Mouse (Mus musculus) hindbrain, embryonic 13.5 days (tissue): ENCODE data around the gene Dexi. TPM values are rescaled to one million over a fixed set of nuclear protein-coding genes. Genes with fewer than 3 reads are reported as not detected.

ENCODE experiments used
- ATAC-seq: fragments of 200-750 bp; cut with Nextera tagmentation; 2 replicates; pipeline ENCODE4 v1.8.0; 2017; ENCODE audit warnings: moderate TSS enrichment; ENCODE audit not compliant: low FRiP score
- H3K27ac ChIP-seq: fragments of 300-500 bp; sonication (generic); 2 replicates; pipeline ENCODE4 v1.5.1; 2015; ENCODE audit warnings: inconsistent platforms, mild to moderate bottlenecking, moderate library complexity
- H3K27me3 ChIP-seq: fragments of 300-500 bp; sonication (generic); 2 replicates; pipeline ENCODE4 v1.6.1; 2015; ENCODE audit warnings: mild to moderate bottlenecking, inconsistent platforms
- H3K36me3 ChIP-seq: fragments of 300-500 bp; sonication (generic); 2 replicates; pipeline ENCODE4 v1.6.1; 2015; ENCODE audit warnings: mild to moderate bottlenecking, inconsistent platforms
- H3K4me1 ChIP-seq: fragments of 300-500 bp; sonication (generic); replicated peaks from 2 replicates; pipeline ENCODE4 v1.6.1; 2015; ENCODE audit warnings: inconsistent platforms
- H3K4me2 ChIP-seq: fragments of 300-500 bp; sonication (generic); 2 replicates; pipeline ENCODE4 v1.6.1; 2015; ENCODE audit warnings: inconsistent platforms, mild to moderate bottlenecking, moderate library complexity
- H3K4me3 ChIP-seq: fragments of 300-500 bp; sonication (generic); 2 replicates; pipeline ENCODE4 v1.5.1; 2015; ENCODE audit warnings: mild to moderate bottlenecking, inconsistent platforms
- H3K9ac ChIP-seq: fragments of 300-500 bp; sonication (generic); 2 replicates; pipeline ENCODE4 v1.6.1; 2015; ENCODE audit warnings: mild to moderate bottlenecking, inconsistent platforms
- H3K9me3 ChIP-seq: fragments of 300-500 bp; sonication (generic); 2 replicates; pipeline ENCODE4 v1.6.1; 2016; ENCODE audit warnings: inconsistent platforms
- WGBS: fragments of 180-500 bp; shearing (Covaris S2); methylation state at CpG from one replicate; pipeline ENCODE4 v1.1.7; 2015; 5-methylcytosine and 5-hydroxymethylcytosine counted together
- polyA plus RNA-seq: library from polyadenylated mRNA; unstranded; fragments of >200 nt; fragmentation: Nextera tagmentation; extraction: Ambion mirVana; gene quantifications from 2 replicates; pipeline ENCODE4 v1.2.1, GENCODE M21; 2015

The Dexi gene
- polyA plus RNA-seq, 1 experiment from 2014 or later: 18.0 TPM

- ATAC-seq: no peak
- Histone ChIP-seq H3K4me1 (no peaks in the 10 kb centered on the region), H3K27ac (no peak overlapping the region), H3K4me3 (no peak overlapping the region), H3K36me3 (no peaks in the 10 kb centered on the region), H3K4me2 (no peak overlapping the region), H3K27me3 (no peaks in the 10 kb centered on the region), H3K9ac (no peak overlapping the region), H3K9me3 (no peaks in the 10 kb centered on the region)
- WGBS: 93% methylated on average over 12 of the region's 12 CpGs
Measured at GRCm38 (mm10) chr16:10515953-10516572, 26.8 kb downstream of the Dexi start.

GRCm38 (mm10) chr16:10511134-10511520 lies 31.7 kb downstream of the Dexi start:
- no peak overlapping the region for H3K27ac ChIP-seq
- no peak overlapping the region for H3K4me2 ChIP-seq
- no peaks in the 10 kb centered on the region for H3K36me3 ChIP-seq
- peak overlapping the region; percentile 13; the same call in 1 of the 2 replicates for H3K9ac ChIP-seq
- H3K4me1 ChIP-seq: no peaks in the 10 kb centered on the region
- 87% methylated on average over 12 of the region's 12 CpGs for WGBS
- H3K4me3 ChIP-seq: no peak overlapping the region
- no peak for ATAC-seq
- H3K9me3 ChIP-seq: no peaks in the 10 kb centered on the region
- peaks cover 4% of the 10 kb centered on the region; the same call in 1 of the 2 replicates for H3K27me3 ChIP-seq

- Histone ChIP-seq H3K9me3 (no peaks in the 10 kb centered on the region), H3K4me3 (no peak overlapping the region), H3K27me3 (peaks cover 4% of the 10 kb centered on the region; the same call in 1 of the 2 replicates), H3K9ac (peak overlapping the region; percentile 13; the same call in 1 of the 2 replicates), H3K36me3 (no peaks in the 10 kb centered on the region), H3K4me1 (no peaks in the 10 kb centered on the region), H3K4me2 (no peak overlapping the region), H3K27ac (no peak overlapping the region)
- 64% methylated on average over 14 of the region's 14 CpGs for WGBS
- no peak for ATAC-seq
Measured at GRCm38 (mm10) chr16:10510477-10511133, 32.2 kb downstream of the Dexi start.

GRCm38 (mm10) chr16:10508691-10509090 lies 34.2 kb downstream of the Dexi start:
- Histone ChIP-seq H3K27me3 (peaks cover 4% of the 10 kb centered on the region; the same call in 1 of the 2 replicates), H3K36me3 (no peaks in the 10 kb centered on the region), H3K4me3 (no peak overlapping the region), H3K4me1 (no peaks in the 10 kb centered on the region), H3K9me3 (no peaks in the 10 kb centered on the region), H3K4me2 (no peak overlapping the region), H3K9ac (no peak overlapping the region), H3K27ac (no peak overlapping the region)
- WGBS: 81% methylated on average over 6 of the region's 6 CpGs
- no peak for ATAC-seq

- Histone ChIP-seq H3K4me1 (no peaks in the 10 kb centered on the region), H3K4me3 (no peak overlapping the region), H3K9ac (peak overlapping the region; percentile 19; the same call in 1 of the 2 replicates), H3K9me3 (no peaks in the 10 kb centered on the region), H3K4me2 (no peak overlapping the region), H3K27me3 (peaks cover 4% of the 10 kb centered on the region; the same call in 1 of the 2 replicates), H3K27ac (no peak overlapping the region), H3K36me3 (no peaks in the 10 kb centered on the region)
- no peak for ATAC-seq
- 59% methylated on average over 4 of the region's 4 CpGs for WGBS
Measured at GRCm38 (mm10) chr16:10507445-10507844, 35.4 kb downstream of the Dexi start.

GRCm38 (mm10) chr16:10503058-10503457 lies 39.8 kb downstream of the Dexi start:
- no peak overlapping the region for H3K27ac ChIP-seq
- 81% methylated on average over 2 of the region's 2 CpGs for WGBS
- H3K27me3 ChIP-seq: 0 out of 2 replicates have a peak, but pooled peaks cover 3% of the 10 kb centered on the region
- no peaks in the 10 kb centered on the region for H3K9me3 ChIP-seq
- ATAC-seq: no peak
- no peaks in the 10 kb centered on the region for H3K4me1 ChIP-seq
- H3K9ac ChIP-seq: no peak overlapping the region
- no peaks in the 10 kb centered on the region for H3K36me3 ChIP-seq
- H3K4me2 ChIP-seq: no peak overlapping the region
- H3K4me3 ChIP-seq: no peak overlapping the region

- Histone ChIP-seq H3K4me3 (no peak overlapping the region), H3K4me1 (no peaks in the 10 kb centered on the region), H3K36me3 (no peaks in the 10 kb centered on the region), H3K9ac (no peak overlapping the region), H3K27me3 (0 out of 2 replicates have a peak, but pooled peaks cover 3% of the 10 kb centered on the region), H3K27ac (no peak overlapping the region), H3K9me3 (no peaks in the 10 kb centered on the region), H3K4me2 (no peak overlapping the region)
- no peak for ATAC-seq
- 14% methylated on average over 8 of the region's 8 CpGs for WGBS
Measured at GRCm38 (mm10) chr16:10501865-10502264, 41.0 kb downstream of the Dexi start.

- no peaks in the 10 kb centered on the region for H3K9me3 ChIP-seq
- no peaks in the 10 kb centered on the region for H3K36me3 ChIP-seq
- no peak overlapping the region for H3K27ac ChIP-seq
- ATAC-seq: no peak
- H3K4me3 ChIP-seq: no peak overlapping the region
- no peaks in the 10 kb centered on the region for H3K4me1 ChIP-seq
- H3K4me2 ChIP-seq: no peak overlapping the region
- H3K9ac ChIP-seq: no peak overlapping the region
- WGBS: 43% methylated on average over 1 of the region's 1 CpGs
- 0 out of 2 replicates have a peak, but pooled peaks cover 3% of the 10 kb centered on the region for H3K27me3 ChIP-seq
Measured at GRCm38 (mm10) chr16:10499122-10499521, 43.7 kb downstream of the Dexi start.

- Histone ChIP-seq H3K36me3 (no peaks in the 10 kb centered on the region), H3K27me3 (0 out of 2 replicates have a peak, but pooled peaks cover 3% of the 10 kb centered on the region), H3K4me2 (no peak overlapping the region), H3K9me3 (no peaks in the 10 kb centered on the region), H3K4me1 (no peaks in the 10 kb centered on the region), H3K9ac (no peak overlapping the region), H3K27ac (no peak overlapping the region), H3K4me3 (no peak overlapping the region)
- ATAC-seq: no peak
- 73% methylated on average over 5 of the region's 5 CpGs for whole genome bisulfite sequencing
Measured at GRCm38 (mm10) chr16:10498096-10498602, 44.7 kb downstream of the Dexi start.

GRCm38 (mm10) chr16:10495824-10496298 lies 47.0 kb downstream of the Dexi start:
- H3K36me3 ChIP-seq: no peaks in the 10 kb centered on the region
- WGBS: 76% methylated on average over 2 of the region's 2 CpGs
- no peaks in the 10 kb centered on the region for H3K9me3 ChIP-seq
- no peak overlapping the region for H3K9ac ChIP-seq
- H3K4me1 ChIP-seq: no peaks in the 10 kb centered on the region
- ATAC-seq: no peak
- peaks cover 4% of the 10 kb centered on the region; the same call in 1 of the 2 replicates for H3K27me3 ChIP-seq
- no peak overlapping the region for H3K4me2 ChIP-seq
- H3K27ac ChIP-seq: no peak overlapping the region
- H3K4me3 ChIP-seq: no peak overlapping the region

- H3K36me3 ChIP-seq: no peaks in the 10 kb centered on the region
- H3K4me1 ChIP-seq: peaks cover 5% of the 10 kb centered on the region; the same call in 1 of the 2 replicates
- 83% methylated on average over 3 of the region's 3 CpGs for WGBS
- H3K9me3 ChIP-seq: no peaks in the 10 kb centered on the region
- H3K4me3 ChIP-seq: no peak overlapping the region
- H3K9ac ChIP-seq: no peak overlapping the region
- H3K27me3 ChIP-seq: peaks cover 28% of the 10 kb centered on the region
- ATAC-seq: no peak
- H3K4me2 ChIP-seq: no peak overlapping the region
- H3K27ac ChIP-seq: no peak overlapping the region
Measured at GRCm38 (mm10) chr16:10492587-10492986, 50.3 kb downstream of the Dexi start.

GRCm38 (mm10) chr16:10491716-10492115 lies 51.1 kb downstream of the Dexi start:
- Histone ChIP-seq H3K4me2 (no peak overlapping the region), H3K36me3 (no peaks in the 10 kb centered on the region), H3K4me3 (no peak overlapping the region), H3K27me3 (peaks cover 28% of the 10 kb centered on the region), H3K9me3 (no peaks in the 10 kb centered on the region), H3K9ac (no peak overlapping the region), H3K27ac (no peak overlapping the region), H3K4me1 (peaks cover 5% of the 10 kb centered on the region; the same call in 1 of the 2 replicates)
- no peak for ATAC-seq
- 88% methylated on average over 4 of the region's 4 CpGs for WGBS
